Mouse (Mus musculus) MEL (cell line): Measurements from ENCODE around the gene Gm42791. TPM values are rescaled to one million over a fixed set of nuclear protein-coding genes. Genes with fewer than 3 reads are reported as not detected.

Experiments
- DNase-seq: peaks from one replicate; pipeline ENCODE4 v3.0.0; 2011; ENCODE audit warnings: low read depth, low spot score
- H3K27ac ChIP-seq: 2 replicates; pipeline ENCODE4 v1.5.1; 2012; ENCODE audit warnings: low read depth, mild to moderate bottlenecking, control low read depth, low read length, moderate library complexity; ENCODE audit not compliant: control insufficient read depth
- H3K27me3 ChIP-seq, 2 experiments: fragments of 150-350 bp in 1 of 2; sonication (generic) in 1 of 2; 2 replicates each; pipeline ENCODE4 v1.6.1; 2012; ENCODE audit warnings: low read length in 2 of 2, mild to moderate bottlenecking in 2 of 2, improper control_type of control experiment in 1 of 2, moderate library complexity in 1 of 2; ENCODE audit not compliant: insufficient read depth in 2 of 2, control insufficient read depth in 1 of 2
- H3K36me3 ChIP-seq, 2 experiments: 2 replicates each; pipeline ENCODE4 v1.6.1; 2012 to 2014; ENCODE audit warnings: low read length in 2 of 2, improper control_type of control experiment in 1 of 2, inconsistent platforms in 1 of 2, mild to moderate bottlenecking in 1 of 2; ENCODE audit not compliant: insufficient read depth in 2 of 2, control insufficient read depth in 1 of 2
- H3K4me1 ChIP-seq, 2 experiments: fragments of 150-350 bp in 1 of 2; sonication (generic) in 1 of 2; 2 replicates each; pipeline ENCODE4 v1.6.1; 2012; ENCODE audit warnings: low read length in 2 of 2, improper control_type of control experiment in 1 of 2, mild to moderate bottlenecking in 1 of 2; ENCODE audit not compliant: insufficient read depth in 2 of 2, control insufficient read depth in 1 of 2
- H3K4me3 ChIP-seq, 2 experiments: fragments of 150-350 bp in 1 of 2; sonication (generic) in 1 of 2; 2 replicates each; pipeline ENCODE4 v1.5.1; 2012; ENCODE audit warnings: low read depth in 2 of 2, low read length in 2 of 2, mild to moderate bottlenecking in 2 of 2, moderate library complexity in 2 of 2, control low read depth in 1 of 2, improper control_type of control experiment in 1 of 2; ENCODE audit not compliant: control insufficient read depth in 1 of 2, insufficient read depth in 1 of 2
- H3K79me2 ChIP-seq: 2 replicates; pipeline ENCODE4 v1.6.1; 2012; ENCODE audit warnings: mild to moderate bottlenecking, low read length, moderate library complexity; ENCODE audit not compliant: control insufficient read depth, poor library complexity, insufficient read depth
- H3K9ac ChIP-seq: 2 replicates; pipeline ENCODE4 v1.6.1; 2012; ENCODE audit warnings: low read depth, mild to moderate bottlenecking, control low read depth, low read length, moderate library complexity; ENCODE audit not compliant: control insufficient read depth, poor library complexity, severe bottlenecking
- H3K9me3 ChIP-seq: fragments of 150-350 bp; sonication (generic); replicated peaks from 2 replicates; pipeline ENCODE4 v1.6.1; 2012; ENCODE audit warnings: mild to moderate bottlenecking, low read length, improper control_type of control experiment, moderate library complexity; ENCODE audit not compliant: insufficient read depth
- BHLHE40 ChIP-seq: IDR thresholded peaks from 2 replicates; pipeline ENCODE4 v1.6.1; 2012; ENCODE audit warnings: low read depth, mild to moderate bottlenecking, inconsistent platforms, low read length, improper control_type of control experiment, borderline replicate concordance
- CHD1 ChIP-seq: IDR thresholded peaks from 2 replicates; pipeline ENCODE4 v1.6.1; 2012; ENCODE audit warnings: low read depth, mild to moderate bottlenecking, inconsistent platforms, low read length, improper control_type of control experiment
- CHD2 ChIP-seq: IDR thresholded peaks from 2 replicates; pipeline ENCODE4 v1.6.1; 2011; ENCODE audit warnings: low read length, improper control_type of control experiment
- CTCF ChIP-seq, 3 experiments: IDR thresholded peaks in 2 of 3; conservative IDR thresholded peaks in 1 of 3; 2 replicates each; pipeline ENCODE4 v1.5.1; 2011 to 2012; ENCODE audit warnings: low read length in 3 of 3, low read depth in 2 of 3, mild to moderate bottlenecking in 2 of 3, improper control_type of control experiment in 1 of 3, inconsistent platforms in 1 of 3, mixed read lengths in 1 of 3, moderate library complexity in 1 of 3; ENCODE audit not compliant: control insufficient read depth in 1 of 3, insufficient read depth in 1 of 3, poor library complexity in 1 of 3, severe bottlenecking in 1 of 3
- E2F4 ChIP-seq: IDR thresholded peaks from 2 replicates; pipeline ENCODE4 v1.6.1; 2011; ENCODE audit warnings: low read depth, low read length, improper control_type of control experiment, borderline replicate concordance
- ELF1 ChIP-seq: IDR thresholded peaks from 2 replicates; pipeline ENCODE4 v1.6.1; 2014; ENCODE audit warnings: low read depth, mild to moderate bottlenecking, inconsistent platforms, low read length, improper control_type of control experiment, moderate library complexity
- ETS1 ChIP-seq: IDR thresholded peaks from 2 replicates; pipeline ENCODE4 v1.6.1; 2012; ENCODE audit warnings: low read depth, mild to moderate bottlenecking, inconsistent platforms, low read length, improper control_type of control experiment, moderate library complexity
- GABPA ChIP-seq: IDR thresholded peaks from 2 replicates; pipeline ENCODE4 v1.6.1; 2012; ENCODE audit warnings: low read depth, mild to moderate bottlenecking, inconsistent platforms, low read length, improper control_type of control experiment, moderate library complexity
- GATA1 ChIP-seq: IDR thresholded peaks from 2 replicates; pipeline ENCODE4 v1.6.1; 2011; ENCODE audit warnings: low read depth, low read length, improper control_type of control experiment
- HCFC1 ChIP-seq: IDR thresholded peaks from 2 replicates; pipeline ENCODE4 v1.6.1; 2012; ENCODE audit warnings: low read depth, mild to moderate bottlenecking, inconsistent platforms, low read length, improper control_type of control experiment, moderate library complexity
- JUND ChIP-seq: IDR thresholded peaks from 2 replicates; pipeline ENCODE4 v1.6.1; 2011; ENCODE audit warnings: low read depth, mild to moderate bottlenecking, improper control_type of control experiment, low read length
- KAT2A ChIP-seq: conservative IDR thresholded peaks from 2 replicates; pipeline ENCODE4 v1.6.1; 2012; ENCODE audit warnings: low read depth, low read length, improper control_type of control experiment, inconsistent platforms
- MAFK ChIP-seq: IDR thresholded peaks from 2 replicates; pipeline ENCODE4 v1.6.1; 2011; ENCODE audit warnings: low read depth, mild to moderate bottlenecking, low read length, improper control_type of control experiment, borderline replicate concordance
- MAX ChIP-seq: IDR thresholded peaks from 2 replicates; pipeline ENCODE4 v1.6.1; 2011; ENCODE audit warnings: low read length, improper control_type of control experiment
- MAZ ChIP-seq: IDR thresholded peaks from 2 replicates; pipeline ENCODE4 v1.6.1; 2012; ENCODE audit warnings: low read depth, mild to moderate bottlenecking, inconsistent platforms, low read length, improper control_type of control experiment
- MEF2A ChIP-seq: IDR thresholded peaks from 2 replicates; pipeline ENCODE4 v1.6.1; 2014; ENCODE audit warnings: low read depth, mild to moderate bottlenecking, inconsistent platforms, low read length, improper control_type of control experiment; ENCODE audit not compliant: poor library complexity, insufficient replicate concordance, severe bottlenecking; ENCODE audit errors: extremely low read depth
- MXI1 ChIP-seq: IDR thresholded peaks from 2 replicates; pipeline ENCODE4 v1.6.1; 2011; ENCODE audit warnings: mild to moderate bottlenecking, low read depth, low read length, improper control_type of control experiment
- MYB ChIP-seq: IDR thresholded peaks from 2 replicates; pipeline ENCODE4 v1.6.1; 2011; ENCODE audit warnings: mild to moderate bottlenecking, low read depth, low read length, improper control_type of control experiment
- MYC ChIP-seq: IDR thresholded peaks from 2 replicates; pipeline ENCODE4 v1.6.1; 2011; ENCODE audit warnings: low read depth, mild to moderate bottlenecking, low read length, improper control_type of control experiment, moderate library complexity
- NRF1 ChIP-seq: IDR thresholded peaks from 2 replicates; pipeline ENCODE4 v1.6.1; 2014; ENCODE audit warnings: low read depth, mild to moderate bottlenecking, inconsistent platforms, low read length, improper control_type of control experiment, moderate library complexity; ENCODE audit not compliant: poor library complexity, insufficient read depth, severe bottlenecking
- POLR2A ChIP-seq, 2 experiments: IDR thresholded peaks; 2 replicates each; pipeline ENCODE4 v1.6.1; 2011 to 2012; ENCODE audit warnings: low read length in 2 of 2, mild to moderate bottlenecking in 2 of 2, control low read depth in 1 of 2, improper control_type of control experiment in 1 of 2, low read depth in 1 of 2, moderate library complexity in 1 of 2; ENCODE audit not compliant: control insufficient read depth in 1 of 2, insufficient read depth in 1 of 2, poor library complexity in 1 of 2
- POLR2AphosphoS2 ChIP-seq: IDR thresholded peaks from 2 replicates; pipeline ENCODE4 v1.6.1; 2011; ENCODE audit warnings: low read length, improper control_type of control experiment
- POLR2AphosphoS5 ChIP-seq: IDR thresholded peaks from 2 replicates; pipeline ENCODE4 v1.6.1; 2012; ENCODE audit warnings: low read depth, borderline replicate concordance, mild to moderate bottlenecking, inconsistent platforms, low read length, moderate library complexity, mixed read lengths
- RAD21 ChIP-seq: IDR thresholded peaks from 2 replicates; pipeline ENCODE4 v1.6.1; 2011; ENCODE audit warnings: mild to moderate bottlenecking, low read depth, low read length, improper control_type of control experiment
- RCOR1 ChIP-seq: IDR thresholded peaks from 2 replicates; pipeline ENCODE4 v1.6.1; 2012; ENCODE audit warnings: low read depth, mild to moderate bottlenecking, inconsistent platforms, low read length, improper control_type of control experiment
- SIN3A ChIP-seq: IDR thresholded peaks from 2 replicates; pipeline ENCODE4 v1.6.1; 2012; ENCODE audit warnings: low read length, improper control_type of control experiment, inconsistent platforms
- SMC3 ChIP-seq: IDR thresholded peaks from 2 replicates; pipeline ENCODE4 v1.6.1; 2011; ENCODE audit warnings: low read depth, low read length, improper control_type of control experiment
- TAL1 ChIP-seq: IDR thresholded peaks from 2 replicates; pipeline ENCODE4 v1.6.1; 2012; ENCODE audit warnings: mild to moderate bottlenecking, inconsistent platforms, low read length, moderate library complexity, mixed read lengths
- TBP ChIP-seq: IDR thresholded peaks from 2 replicates; pipeline ENCODE4 v1.8.0; 2011; ENCODE audit warnings: low read depth, low read length, improper control_type of control experiment
- UBTF ChIP-seq: IDR thresholded peaks from 2 replicates; pipeline ENCODE4 v1.6.1; 2012; ENCODE audit warnings: low read depth, mild to moderate bottlenecking, inconsistent platforms, low read length, improper control_type of control experiment, moderate library complexity, borderline replicate concordance; ENCODE audit not compliant: insufficient read depth
- USF1 ChIP-seq: IDR thresholded peaks from 2 replicates; pipeline ENCODE4 v1.6.1; 2014; ENCODE audit warnings: low read depth, mild to moderate bottlenecking, inconsistent platforms, low read length, improper control_type of control experiment, moderate library complexity
- USF2 ChIP-seq, 2 experiments: IDR thresholded peaks; 2 replicates each; pipeline ENCODE4 v1.6.1; 2011 to 2012; ENCODE audit warnings: improper control_type of control experiment in 2 of 2, low read length in 2 of 2, borderline replicate concordance in 1 of 2, inconsistent platforms in 1 of 2, low read depth in 1 of 2, mild to moderate bottlenecking in 1 of 2; ENCODE audit not compliant: insufficient read depth in 1 of 2
- ZKSCAN1 ChIP-seq: IDR thresholded peaks from 2 replicates; pipeline ENCODE4 v1.6.1; 2012; ENCODE audit warnings: low read depth, mild to moderate bottlenecking, inconsistent platforms, low read length, improper control_type of control experiment, moderate library complexity
- ZMIZ1 ChIP-seq: IDR thresholded peaks from 2 replicates; pipeline ENCODE4 v1.6.1; 2012; ENCODE audit warnings: low read depth, mild to moderate bottlenecking, inconsistent platforms, low read length, improper control_type of control experiment, moderate library complexity
- ZNF384 ChIP-seq: IDR thresholded peaks from 2 replicates; pipeline ENCODE4 v1.6.1; 2012; ENCODE audit warnings: low read depth, mild to moderate bottlenecking, inconsistent platforms, low read length, improper control_type of control experiment
- polyA plus RNA-seq, 2 experiments: library from polyadenylated mRNA; stranded (reverse) in 1 of 2; unstranded in 1 of 2; fragments of >175 nt in 1 of 2; fragments of >200 nt in 1 of 2; gene quantifications; 2 replicates each; pipeline versions ENCODE4 v1.2.1 to v1.2.4; 2012; ENCODE audit warnings: low replicate concordance in 2 of 2, low read depth in 1 of 2; ENCODE audit not compliant: insufficient read length in 2 of 2, insufficient read depth in 1 of 2, missing spikeins in 1 of 2
- total RNA-seq: library from RNA; depleted of rRNA; stranded (reverse); fragments of 300-350 nt; gene quantifications from 2 replicates; pipeline ENCODE4 v1.2.3, GENCODE M21; 2012

Gene Gm42791
- total and polyA plus RNA-seq, 3 experiments = 1.2 to 2.1 TPM; not detected in 1

DNA sequence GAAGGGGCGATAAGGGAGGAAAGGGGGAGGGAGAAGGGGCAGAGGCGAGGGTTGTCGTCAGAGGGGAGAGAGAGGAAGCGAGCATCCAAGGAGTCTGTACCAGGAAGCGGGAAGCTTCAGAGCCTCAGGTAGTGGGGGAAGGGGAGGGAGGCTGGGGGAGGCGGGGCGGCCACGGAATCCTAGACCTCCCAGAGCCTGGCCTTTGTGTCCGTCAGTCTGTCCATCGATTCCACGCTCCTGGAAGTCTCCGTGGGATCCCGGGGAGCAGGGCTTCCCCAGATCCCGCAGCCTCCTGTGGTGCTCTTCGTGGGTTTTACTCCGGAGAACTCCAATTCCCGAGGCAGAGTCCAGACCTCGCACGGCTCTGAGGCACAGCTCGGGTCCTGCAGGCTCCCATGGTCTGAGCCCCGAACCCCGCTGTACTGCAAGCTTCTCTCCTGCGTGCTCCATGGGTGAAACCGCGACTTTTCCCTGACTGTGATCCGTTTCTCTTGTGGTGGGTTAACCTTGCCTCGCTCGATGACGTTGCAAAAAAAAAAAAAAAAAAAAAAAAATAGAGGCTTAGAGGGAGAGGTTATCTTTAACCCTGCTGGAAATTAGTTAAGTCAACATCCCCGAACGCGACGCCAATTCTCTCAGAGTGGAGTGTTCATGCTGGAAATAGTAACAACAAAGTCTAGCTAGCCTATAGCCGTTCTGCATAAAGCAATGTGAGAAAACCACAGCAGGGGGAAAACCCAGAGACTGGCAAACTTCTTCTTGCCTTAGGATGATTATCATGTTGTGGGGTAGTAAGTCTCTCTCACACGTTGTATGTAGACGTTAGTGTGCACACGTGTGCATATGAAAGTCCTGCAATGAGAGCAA is 20.6 kb upstream of the Gm42791 start:
- Histone ChIP-seq H3K9ac (peak overlapping the region; percentile 51), H3K4me1 (peaks cover 11 to 14% of the 10 kb centered on the region in 2 experiments), H3K36me3 (peaks cover 0 to 14% of the 10 kb centered on the region in 2 experiments; a peak in 2 of 4 replicates), H3K9me3 (no peaks in the 10 kb centered on the region), H3K27me3 (no peaks in the 10 kb centered on the region), H3K79me2 (no peaks in the 10 kb centered on the region), H3K4me3 (peak overlapping the region; percentile 45 to 49), H3K27ac (peak overlapping the region; percentile 20)
- DNase-seq = peak; percentile 80
- no peak for TF ChIP-seq KAT2A
- TF ChIP-seq ZKSCAN1 = no peak; the same call in 1 of the 2 replicates
- no peak for TF ChIP-seq UBTF
- TF ChIP-seq GATA1 = no peak
- TF ChIP-seq E2F4 = no peak
- no peak for TF ChIP-seq ZMIZ1
- peak; percentile 84; the same call in 1 of the 2 replicates for TF ChIP-seq MXI1
- no peak for TF ChIP-seq RCOR1
- peak; percentile 68 for TF ChIP-seq ETS1
- TF ChIP-seq TBP = no peak
- TF ChIP-seq TAL1 = no peak
- TF ChIP-seq POLR2AphosphoS2 = no peak
- no peak for TF ChIP-seq CTCF (IDR thresholded peaks at IDR 0.05 in 2 of 3, conservative IDR thresholded peaks at IDR 0.05 in 1 of 3; ENCODE audit: control insufficient read depth in 1 of 3, insufficient read depth in 1 of 3, low read depth in 2 of 3, low read length in 3 of 3, poor library complexity in 1 of 3, severe bottlenecking in 1 of 3)
- TF ChIP-seq JUND = no peak
- TF ChIP-seq MEF2A = no peak
- TF ChIP-seq USF2 (IDR thresholded peaks at IDR 0.05; ENCODE audit: borderline replicate concordance in 1 of 2, insufficient read depth in 1 of 2, low read depth in 1 of 2, low read length in 2 of 2) = no peak
- TF ChIP-seq MAX = peak; percentile 56; the same call in 1 of the 2 replicates
- TF ChIP-seq HCFC1 = peak; percentile 40; the same call in 1 of the 2 replicates
- TF ChIP-seq POLR2AphosphoS5 = no peak
- no peak for TF ChIP-seq CHD2
- 0 out of 2 replicates have a peak, but pooled peaks have one; percentile 30 for TF ChIP-seq BHLHE40
- peak; percentile 69 for TF ChIP-seq MYC
- TF ChIP-seq MAZ = no peak
- no peak for TF ChIP-seq ELF1
- TF ChIP-seq CHD1 = no peak
- TF ChIP-seq NRF1 = no peak
- no peak for TF ChIP-seq RAD21
- TF ChIP-seq SMC3 = no peak
- peak; percentile 58; the same call in 1 of the 2 replicates for TF ChIP-seq SIN3A
- peak; percentile 99 for TF ChIP-seq ZNF384
- TF ChIP-seq POLR2A (IDR thresholded peaks at IDR 0.05; ENCODE audit: control insufficient read depth in 1 of 2, insufficient read depth in 1 of 2, low read depth in 1 of 2, low read length in 2 of 2, poor library complexity in 1 of 2) = no peak
- no peak for TF ChIP-seq MYB
- no peak for TF ChIP-seq USF1
- no peak for TF ChIP-seq MAFK
- no peak; the same call in 1 of the 2 replicates for TF ChIP-seq GABPA
